Comparison of ENCODE assay signal across 8 mouse cellular contexts in genomic region chr14:31207070-31207830, GRCm38 (mm10). TPM values are rescaled to one million over a fixed set of nuclear protein-coding genes. Genes with fewer than 3 reads are reported as not detected.
DNase-seq lines count a peak whose midpoint lies in the region; ATAC-seq and TF ChIP-seq lines count a peak whose summit lies in the region.

No protein-coding gene starts in this region.

- no peak for TF ChIP-seq CTCF in lung, adult 2 months (IDR thresholded peaks at IDR 0.05; ENCODE audit: insufficient read depth, low read length)

- H3K27me3 ChIP-seq in heart, embryonic 15.5 days, result no peaks in the 10 kb centered on the region
- 0 out of 2 replicates have a peak, but pooled peaks cover 3% of the 10 kb centered on the region for H3K27me3 ChIP-seq in liver, embryonic 15.5 days
- no peaks in the 10 kb centered on the region for H3K27me3 ChIP-seq in stomach, embryonic 16.5 days (ENCODE audit: control insufficient read depth, insufficient read depth, low read length)

- 64% methylated on average over 13 of the region's 13 CpGs for WGBS in lung, adult 2 months
- WGBS in heart, embryonic 15.5 days, result 69% methylated on average over 13 of the region's 13 CpGs
- WGBS in liver, embryonic 15.5 days (ENCODE audit: insufficient replicate concordance), result 63% methylated on average over 13 of the region's 13 CpGs
- 77% methylated on average over 13 of the region's 13 CpGs for WGBS in stomach, embryonic 16.5 days

- H3K9ac ChIP-seq in heart, embryonic 15.5 days, result peak overlapping the region; percentile 96
- peak overlapping the region; percentile 87 for H3K9ac ChIP-seq in liver, embryonic 15.5 days
- H3K9ac ChIP-seq in stomach, embryonic 16.5 days (ENCODE audit: low read length), result peak overlapping the region; percentile 94

- peak overlapping the region; percentile 84 for H3K4me2 ChIP-seq in heart, embryonic 15.5 days
- peak overlapping the region; percentile 91 for H3K4me2 ChIP-seq in liver, embryonic 15.5 days
- H3K4me2 ChIP-seq in stomach, embryonic 16.5 days (ENCODE audit: low read depth, low read length), result peak overlapping the region; percentile 94

- no peak for DNase-seq in lung, adult 2 months
- no peak for DNase-seq in lung, postnatal 36 days
- peak; percentile 63 for DNase-seq in cerebellum, adult 11-12 months
- DNase-seq in gastrocnemius, postnatal 10 days, result no peak
- no peak for DNase-seq in urinary bladder, postnatal 4 days (ENCODE audit: low spot score in 2 of 2)

- H3K27ac ChIP-seq in heart, embryonic 15.5 days, result peak overlapping the region; percentile 92
- H3K27ac ChIP-seq in liver, embryonic 15.5 days (replicated peaks), result peak overlapping the region; percentile 88
- H3K27ac ChIP-seq in stomach, embryonic 16.5 days (ENCODE audit: low read length), result peak overlapping the region; percentile 67; the same call in 1 of the 2 replicates

- H3K9me3 ChIP-seq in heart, embryonic 15.5 days (replicated peaks), result no peaks in the 10 kb centered on the region
- no peaks in the 10 kb centered on the region for H3K9me3 ChIP-seq in liver, embryonic 15.5 days (replicated peaks)
- H3K9me3 ChIP-seq in stomach, embryonic 16.5 days (replicated peaks; ENCODE audit: control insufficient read depth, low read length), result no peaks in the 10 kb centered on the region

- peak overlapping the region; percentile 71 for H3K4me3 ChIP-seq in lung, adult 2 months (replicated peaks; ENCODE audit: extremely low read depth, low read depth, low read length)
- H3K4me3 ChIP-seq in heart, embryonic 15.5 days, result peak overlapping the region; percentile 86
- H3K4me3 ChIP-seq in liver, embryonic 15.5 days (replicated peaks), result peak overlapping the region; percentile 83
- peak overlapping the region; percentile 84 for H3K4me3 ChIP-seq in stomach, embryonic 16.5 days (replicated peaks; ENCODE audit: low read length)

- no peak for ATAC-seq in heart, embryonic 15.5 days (replicated peaks; ENCODE audit: insufficient number of reproducible peaks, insufficient read depth, low FRiP score, low read depth)
- ATAC-seq in liver, embryonic 15.5 days (ENCODE audit: insufficient read depth), result peak; percentile 65
- ATAC-seq in stomach, embryonic 16.5 days (ENCODE audit: insufficient read depth, low FRiP score), result no peak

- H3K36me3 ChIP-seq in heart, embryonic 15.5 days, result peaks cover 34% of the 10 kb centered on the region
- H3K36me3 ChIP-seq in liver, embryonic 15.5 days (replicated peaks), result peaks cover 23% of the 10 kb centered on the region
- H3K36me3 ChIP-seq in stomach, embryonic 16.5 days (ENCODE audit: control insufficient read depth, insufficient read depth, low read length), result peaks cover 6% of the 10 kb centered on the region; the same call in 1 of the 2 replicates

- H3K4me1 ChIP-seq in lung, adult 2 months (ENCODE audit: control insufficient read depth, insufficient read depth, low read length), result peaks cover 12% of the 10 kb centered on the region
- peaks cover 40% of the 10 kb centered on the region for H3K4me1 ChIP-seq in heart, embryonic 15.5 days (replicated peaks)
- H3K4me1 ChIP-seq in liver, embryonic 15.5 days (replicated peaks), result peaks cover 55% of the 10 kb centered on the region
- peaks cover 18% of the 10 kb centered on the region for H3K4me1 ChIP-seq in stomach, embryonic 16.5 days (ENCODE audit: control insufficient read depth, insufficient read depth, low read length)

- TF ChIP-seq POLR2A in lung, adult 2 months (IDR thresholded peaks at IDR 0.05; ENCODE audit: borderline replicate concordance, extremely low read depth, low read depth, low read length), result no peak

RNA-seq across cellular contexts. Expression of gene Tnnc1, which starts 0.9 kb away (rescaled TPM):
- 25.4 and 32.2 TPM in 2 replicates for polyA plus RNA-seq in lung, adult 2 months (2012; rRNA removed)
- polyA plus RNA-seq in heart, embryonic 15.5 days (2015; fragmentation: Nextera tagmentation; extraction: Ambion mirVana), result 3,799 and 4,649 TPM in 2 replicates
- 66.4 and 66.7 TPM in 2 replicates for polyA plus RNA-seq in liver, embryonic 15.5 days (2015; fragmentation: Nextera tagmentation; extraction: Ambion mirVana)
- polyA plus RNA-seq in stomach, embryonic 16.5 days (2015; fragmentation: Nextera tagmentation; extraction: Ambion mirVana), result 6.3 and 46.9 TPM in 2 replicates
- 100 to 1,000 TPM; 197 to 292 TPM for total RNA-seq in gastrocnemius, postnatal 10 days (2021)

RNA-seq across cellular contexts. Expression of gene Nisch, which starts 9.5 kb away (rescaled TPM):
- polyA plus RNA-seq in lung, adult 2 months (2012; rRNA removed), result 412 and 458 TPM in 2 replicates
- 287 and 381 TPM in 2 replicates for polyA plus RNA-seq in heart, embryonic 15.5 days (2015; fragmentation: Nextera tagmentation; extraction: Ambion mirVana)
- 92.3 and 115 TPM in 2 replicates for polyA plus RNA-seq in liver, embryonic 15.5 days (2015; fragmentation: Nextera tagmentation; extraction: Ambion mirVana)
- 289 and 291 TPM in 2 replicates for polyA plus RNA-seq in stomach, embryonic 16.5 days (2015; fragmentation: Nextera tagmentation; extraction: Ambion mirVana)
- 100 to 1,000 TPM; 133 to 183 TPM for total RNA-seq in gastrocnemius, postnatal 10 days (2021)

RNA-seq across cellular contexts. Expression of gene Sema3g, which starts 10.4 kb away (rescaled TPM):
- 95.9 and 109 TPM in 2 replicates for polyA plus RNA-seq in lung, adult 2 months (2012; rRNA removed)
- 0.60 and 0.83 TPM in 2 replicates for polyA plus RNA-seq in heart, embryonic 15.5 days (2015; fragmentation: Nextera tagmentation; extraction: Ambion mirVana)
- 0.03 and 0.08 TPM in 2 replicates for polyA plus RNA-seq in liver, embryonic 15.5 days (2015; fragmentation: Nextera tagmentation; extraction: Ambion mirVana)
- polyA plus RNA-seq in stomach, embryonic 16.5 days (2015; fragmentation: Nextera tagmentation; extraction: Ambion mirVana), result 0.67 and 0.90 TPM in 2 replicates
- 1 to 10 TPM; 7.5 to 8.7 TPM for total RNA-seq in gastrocnemius, postnatal 10 days (2021)

RNA-seq across cellular contexts. Expression of gene Stab1, which starts 38.8 kb away (rescaled TPM):
- polyA plus RNA-seq in lung, adult 2 months (2012; rRNA removed), result 114 and 136 TPM in 2 replicates
- polyA plus RNA-seq in heart, embryonic 15.5 days (2015; fragmentation: Nextera tagmentation; extraction: Ambion mirVana), result 43.7 and 46.8 TPM in 2 replicates
- polyA plus RNA-seq in liver, embryonic 15.5 days (2015; fragmentation: Nextera tagmentation; extraction: Ambion mirVana), result 22.0 and 27.4 TPM in 2 replicates
- 37.7 and 41.9 TPM in 2 replicates for polyA plus RNA-seq in stomach, embryonic 16.5 days (2015; fragmentation: Nextera tagmentation; extraction: Ambion mirVana)
- total RNA-seq in gastrocnemius, postnatal 10 days (2021), result 10 to 100 TPM; 45.3 to 54.3 TPM

RNA-seq across cellular contexts. Expression of gene Phf7, which starts 43.9 kb away (rescaled TPM):
- polyA plus RNA-seq in lung, adult 2 months (2012; rRNA removed), result 4.8 and 5.4 TPM in 2 replicates
- polyA plus RNA-seq in heart, embryonic 15.5 days (2015; fragmentation: Nextera tagmentation; extraction: Ambion mirVana), result 7.9 and 8.3 TPM in 2 replicates
- 5.6 and 6.3 TPM in 2 replicates for polyA plus RNA-seq in liver, embryonic 15.5 days (2015; fragmentation: Nextera tagmentation; extraction: Ambion mirVana)
- polyA plus RNA-seq in stomach, embryonic 16.5 days (2015; fragmentation: Nextera tagmentation; extraction: Ambion mirVana), result 9.5 and 12.7 TPM in 2 replicates
- 1 to 10 TPM; 6.2 to 6.7 TPM for total RNA-seq in gastrocnemius, postnatal 10 days (2021)

Comparison
In these comparisons a context has a peak if more than half of its experiments do, and no peak if none do; other contexts are left out.
1. RNA of gene Tnnc1, which starts 0.9 kb away (polyA plus RNA-seq): 3,799 to 4,649 TPM in heart, embryonic 15.5 days; 66.4 to 66.7 TPM in liver, embryonic 15.5 days, 6.3 to 46.9 TPM in stomach, embryonic 16.5 days and 25.4 to 32.2 TPM in lung, adult 2 months; every median in the first group is over 10 times any median in the second.
2. RNA of gene Sema3g, which starts 10.4 kb away (polyA plus RNA-seq): 95.9 to 109 TPM in lung, adult 2 months; 0.67 to 0.90 TPM in stomach, embryonic 16.5 days, 0.60 to 0.83 TPM in heart, embryonic 15.5 days and 0.03 to 0.08 TPM in liver, embryonic 15.5 days; every median in the first group is over 10 times any median in the second.
3. Peak in every context shown above with its lines, with median percentiles within 50 percentile points of each other: H3K4me3 ChIP-seq, H3K27ac ChIP-seq, H3K4me2 ChIP-seq and H3K9ac ChIP-seq.